Mouse (Mus musculus) MEL (cell line): ENCODE results near the gene Rnf169. TPM values are rescaled to one million over a fixed set of nuclear protein-coding genes. Genes with fewer than 3 reads are reported as not detected.

Source experiments
- DNase-seq: peaks from one replicate; pipeline ENCODE4 v3.0.0; 2011; ENCODE audit warnings: low read depth, low spot score
- H3K27ac ChIP-seq: 2 replicates; pipeline ENCODE4 v1.5.1; 2012; ENCODE audit warnings: low read depth, mild to moderate bottlenecking, control low read depth, low read length, moderate library complexity; ENCODE audit not compliant: control insufficient read depth
- H3K27me3 ChIP-seq, 2 experiments: fragments of 150-350 bp in 1 of 2; sonication (generic) in 1 of 2; 2 replicates each; pipeline ENCODE4 v1.6.1; 2012; ENCODE audit warnings: low read length in 2 of 2, mild to moderate bottlenecking in 2 of 2, improper control_type of control experiment in 1 of 2, moderate library complexity in 1 of 2; ENCODE audit not compliant: insufficient read depth in 2 of 2, control insufficient read depth in 1 of 2
- H3K36me3 ChIP-seq, 2 experiments: 2 replicates each; pipeline ENCODE4 v1.6.1; 2012 to 2014; ENCODE audit warnings: low read length in 2 of 2, improper control_type of control experiment in 1 of 2, inconsistent platforms in 1 of 2, mild to moderate bottlenecking in 1 of 2; ENCODE audit not compliant: insufficient read depth in 2 of 2, control insufficient read depth in 1 of 2
- H3K4me1 ChIP-seq, 2 experiments: fragments of 150-350 bp in 1 of 2; sonication (generic) in 1 of 2; 2 replicates each; pipeline ENCODE4 v1.6.1; 2012; ENCODE audit warnings: low read length in 2 of 2, improper control_type of control experiment in 1 of 2, mild to moderate bottlenecking in 1 of 2; ENCODE audit not compliant: insufficient read depth in 2 of 2, control insufficient read depth in 1 of 2
- H3K4me3 ChIP-seq, 2 experiments: fragments of 150-350 bp in 1 of 2; sonication (generic) in 1 of 2; 2 replicates each; pipeline ENCODE4 v1.5.1; 2012; ENCODE audit warnings: low read depth in 2 of 2, low read length in 2 of 2, mild to moderate bottlenecking in 2 of 2, moderate library complexity in 2 of 2, control low read depth in 1 of 2, improper control_type of control experiment in 1 of 2; ENCODE audit not compliant: control insufficient read depth in 1 of 2, insufficient read depth in 1 of 2
- H3K79me2 ChIP-seq: 2 replicates; pipeline ENCODE4 v1.6.1; 2012; ENCODE audit warnings: mild to moderate bottlenecking, low read length, moderate library complexity; ENCODE audit not compliant: control insufficient read depth, poor library complexity, insufficient read depth
- H3K9ac ChIP-seq: 2 replicates; pipeline ENCODE4 v1.6.1; 2012; ENCODE audit warnings: low read depth, mild to moderate bottlenecking, control low read depth, low read length, moderate library complexity; ENCODE audit not compliant: control insufficient read depth, poor library complexity, severe bottlenecking
- H3K9me3 ChIP-seq: fragments of 150-350 bp; sonication (generic); replicated peaks from 2 replicates; pipeline ENCODE4 v1.6.1; 2012; ENCODE audit warnings: mild to moderate bottlenecking, low read length, improper control_type of control experiment, moderate library complexity; ENCODE audit not compliant: insufficient read depth
- CHD1 ChIP-seq: IDR thresholded peaks from 2 replicates; pipeline ENCODE4 v1.6.1; 2012; ENCODE audit warnings: low read depth, mild to moderate bottlenecking, inconsistent platforms, low read length, improper control_type of control experiment
- CHD2 ChIP-seq: IDR thresholded peaks from 2 replicates; pipeline ENCODE4 v1.6.1; 2011; ENCODE audit warnings: low read length, improper control_type of control experiment
- CTCF ChIP-seq, 3 experiments: IDR thresholded peaks in 2 of 3; conservative IDR thresholded peaks in 1 of 3; 2 replicates each; pipeline ENCODE4 v1.5.1; 2011 to 2012; ENCODE audit warnings: low read length in 3 of 3, low read depth in 2 of 3, mild to moderate bottlenecking in 2 of 3, improper control_type of control experiment in 1 of 3, inconsistent platforms in 1 of 3, mixed read lengths in 1 of 3, moderate library complexity in 1 of 3; ENCODE audit not compliant: control insufficient read depth in 1 of 3, insufficient read depth in 1 of 3, poor library complexity in 1 of 3, severe bottlenecking in 1 of 3
- E2F4 ChIP-seq: IDR thresholded peaks from 2 replicates; pipeline ENCODE4 v1.6.1; 2011; ENCODE audit warnings: low read depth, low read length, improper control_type of control experiment, borderline replicate concordance
- ELF1 ChIP-seq: IDR thresholded peaks from 2 replicates; pipeline ENCODE4 v1.6.1; 2014; ENCODE audit warnings: low read depth, mild to moderate bottlenecking, inconsistent platforms, low read length, improper control_type of control experiment, moderate library complexity
- EP300 ChIP-seq, 2 experiments: IDR thresholded peaks; 2 replicates each; pipeline ENCODE4 v1.6.1; 2011; ENCODE audit warnings: improper control_type of control experiment in 2 of 2, low read length in 2 of 2, low read depth in 1 of 2, mild to moderate bottlenecking in 1 of 2
- ETS1 ChIP-seq: IDR thresholded peaks from 2 replicates; pipeline ENCODE4 v1.6.1; 2012; ENCODE audit warnings: low read depth, mild to moderate bottlenecking, inconsistent platforms, low read length, improper control_type of control experiment, moderate library complexity
- GABPA ChIP-seq: IDR thresholded peaks from 2 replicates; pipeline ENCODE4 v1.6.1; 2012; ENCODE audit warnings: low read depth, mild to moderate bottlenecking, inconsistent platforms, low read length, improper control_type of control experiment, moderate library complexity
- GATA1 ChIP-seq: IDR thresholded peaks from 2 replicates; pipeline ENCODE4 v1.6.1; 2011; ENCODE audit warnings: low read depth, low read length, improper control_type of control experiment
- HCFC1 ChIP-seq: IDR thresholded peaks from 2 replicates; pipeline ENCODE4 v1.6.1; 2012; ENCODE audit warnings: low read depth, mild to moderate bottlenecking, inconsistent platforms, low read length, improper control_type of control experiment, moderate library complexity
- JUND ChIP-seq: IDR thresholded peaks from 2 replicates; pipeline ENCODE4 v1.6.1; 2011; ENCODE audit warnings: low read depth, mild to moderate bottlenecking, improper control_type of control experiment, low read length
- KAT2A ChIP-seq: conservative IDR thresholded peaks from 2 replicates; pipeline ENCODE4 v1.6.1; 2012; ENCODE audit warnings: low read depth, low read length, improper control_type of control experiment, inconsistent platforms
- MAX ChIP-seq: IDR thresholded peaks from 2 replicates; pipeline ENCODE4 v1.6.1; 2011; ENCODE audit warnings: low read length, improper control_type of control experiment
- MXI1 ChIP-seq: IDR thresholded peaks from 2 replicates; pipeline ENCODE4 v1.6.1; 2011; ENCODE audit warnings: mild to moderate bottlenecking, low read depth, low read length, improper control_type of control experiment
- MYB ChIP-seq: IDR thresholded peaks from 2 replicates; pipeline ENCODE4 v1.6.1; 2011; ENCODE audit warnings: mild to moderate bottlenecking, low read depth, low read length, improper control_type of control experiment
- NELFE ChIP-seq: IDR thresholded peaks from 2 replicates; pipeline ENCODE4 v1.6.1; 2011; ENCODE audit warnings: low read depth, low read length, improper control_type of control experiment
- NRF1 ChIP-seq: IDR thresholded peaks from 2 replicates; pipeline ENCODE4 v1.6.1; 2014; ENCODE audit warnings: low read depth, mild to moderate bottlenecking, inconsistent platforms, low read length, improper control_type of control experiment, moderate library complexity; ENCODE audit not compliant: poor library complexity, insufficient read depth, severe bottlenecking
- POLR2A ChIP-seq, 2 experiments: IDR thresholded peaks; 2 replicates each; pipeline ENCODE4 v1.6.1; 2011 to 2012; ENCODE audit warnings: low read length in 2 of 2, mild to moderate bottlenecking in 2 of 2, control low read depth in 1 of 2, improper control_type of control experiment in 1 of 2, low read depth in 1 of 2, moderate library complexity in 1 of 2; ENCODE audit not compliant: control insufficient read depth in 1 of 2, insufficient read depth in 1 of 2, poor library complexity in 1 of 2
- POLR2AphosphoS2 ChIP-seq: IDR thresholded peaks from 2 replicates; pipeline ENCODE4 v1.6.1; 2011; ENCODE audit warnings: low read length, improper control_type of control experiment
- RAD21 ChIP-seq: IDR thresholded peaks from 2 replicates; pipeline ENCODE4 v1.6.1; 2011; ENCODE audit warnings: mild to moderate bottlenecking, low read depth, low read length, improper control_type of control experiment
- RCOR1 ChIP-seq: IDR thresholded peaks from 2 replicates; pipeline ENCODE4 v1.6.1; 2012; ENCODE audit warnings: low read depth, mild to moderate bottlenecking, inconsistent platforms, low read length, improper control_type of control experiment
- SIN3A ChIP-seq: IDR thresholded peaks from 2 replicates; pipeline ENCODE4 v1.6.1; 2012; ENCODE audit warnings: low read length, improper control_type of control experiment, inconsistent platforms
- SMC3 ChIP-seq: IDR thresholded peaks from 2 replicates; pipeline ENCODE4 v1.6.1; 2011; ENCODE audit warnings: low read depth, low read length, improper control_type of control experiment
- TBP ChIP-seq: IDR thresholded peaks from 2 replicates; pipeline ENCODE4 v1.8.0; 2011; ENCODE audit warnings: low read depth, low read length, improper control_type of control experiment
- TCF12 ChIP-seq: IDR thresholded peaks from 2 replicates; pipeline ENCODE4 v1.6.1; 2014; ENCODE audit warnings: low read depth, mild to moderate bottlenecking, inconsistent platforms, low read length, improper control_type of control experiment, moderate library complexity
- USF1 ChIP-seq: IDR thresholded peaks from 2 replicates; pipeline ENCODE4 v1.6.1; 2014; ENCODE audit warnings: low read depth, mild to moderate bottlenecking, inconsistent platforms, low read length, improper control_type of control experiment, moderate library complexity
- ZC3H11A ChIP-seq: IDR thresholded peaks from 2 replicates; pipeline ENCODE4 v1.6.1; 2012; ENCODE audit warnings: low read depth, mild to moderate bottlenecking, inconsistent platforms, low read length, improper control_type of control experiment
- ZKSCAN1 ChIP-seq: IDR thresholded peaks from 2 replicates; pipeline ENCODE4 v1.6.1; 2012; ENCODE audit warnings: low read depth, mild to moderate bottlenecking, inconsistent platforms, low read length, improper control_type of control experiment, moderate library complexity
- ZMIZ1 ChIP-seq: IDR thresholded peaks from 2 replicates; pipeline ENCODE4 v1.6.1; 2012; ENCODE audit warnings: low read depth, mild to moderate bottlenecking, inconsistent platforms, low read length, improper control_type of control experiment, moderate library complexity
- ZNF384 ChIP-seq: IDR thresholded peaks from 2 replicates; pipeline ENCODE4 v1.6.1; 2012; ENCODE audit warnings: low read depth, mild to moderate bottlenecking, inconsistent platforms, low read length, improper control_type of control experiment
- polyA plus RNA-seq, 2 experiments: library from polyadenylated mRNA; stranded (reverse) in 1 of 2; unstranded in 1 of 2; fragments of >175 nt in 1 of 2; fragments of >200 nt in 1 of 2; gene quantifications; 2 replicates each; pipeline versions ENCODE4 v1.2.1 to v1.2.4; 2012; ENCODE audit warnings: low replicate concordance in 2 of 2, low read depth in 1 of 2; ENCODE audit not compliant: insufficient read length in 2 of 2, insufficient read depth in 1 of 2, missing spikeins in 1 of 2
- total RNA-seq: library from RNA; depleted of rRNA; stranded (reverse); fragments of 300-350 nt; gene quantifications from 2 replicates; pipeline ENCODE4 v1.2.3, GENCODE M21; 2012; rRNA removed

Rnf169 gene
- total RNA-seq (5.9 and 6.2 TPM in 2 replicates), polyA plus RNA-seq (1 to 10 TPM in 1 of 2 experiments, not detected in 1; 7.2 TPM)

DNA sequence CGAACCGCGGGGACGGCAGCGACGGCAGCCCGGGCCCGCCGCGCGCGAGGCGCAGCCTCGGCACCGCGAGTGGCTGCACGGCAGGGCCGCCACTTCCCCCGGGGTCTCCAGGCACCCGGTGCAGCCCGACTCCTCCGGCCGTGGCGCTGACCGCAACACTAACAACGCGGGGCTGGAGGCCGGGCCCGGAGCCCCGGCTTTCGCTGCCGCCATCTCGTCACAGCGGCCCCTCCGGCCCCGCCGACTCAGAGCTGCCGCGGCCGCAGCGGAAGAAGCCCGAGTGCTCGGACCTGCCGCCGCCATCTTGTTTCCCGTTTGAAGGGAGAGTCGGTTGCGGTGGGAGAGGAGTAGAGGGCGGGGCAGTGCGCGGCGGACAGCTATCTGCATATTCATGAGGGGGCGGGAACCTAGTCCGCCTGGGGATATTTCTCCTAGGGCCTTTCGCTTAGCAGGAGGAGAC, at the start of gene Rnf169:
Rnf169 (minus strand) TSS at position 317 of the 460 bp plus-strand sequence.
- peaks cover 0 to 4% of the 10 kb centered on the region in 2 experiments for H3K4me1 ChIP-seq
- peak within 1 kb of the TSS; percentile 36 for H3K27ac ChIP-seq
- no peaks in the 10 kb centered on the region for H3K9me3 ChIP-seq
- H3K79me2 ChIP-seq = peaks cover 24% of the 10 kb centered on the region
- H3K27me3 ChIP-seq = no peaks in the 10 kb centered on the region
- peak within 1 kb of the TSS; percentile 94 to 96 for H3K4me3 ChIP-seq
- H3K36me3 ChIP-seq = peaks cover 0 to 6% of the 10 kb centered on the region in 2 experiments; a peak in 2 of 4 replicates
- TF ChIP-seq HCFC1 = peak; percentile 67; the same call in 1 of the 2 replicates
- TF ChIP-seq POLR2AphosphoS2 = 0 out of 2 replicates have a peak, but pooled peaks have one; percentile 58
- 0 out of 2 replicates have a peak, but pooled peaks have one; percentile 14 for TF ChIP-seq ELF1
- peak; percentile 80 for TF ChIP-seq NELFE
- peak; percentile 51 for TF ChIP-seq SIN3A
- peak; percentile 39; the same call in 1 of the 2 replicates for TF ChIP-seq MXI1
- 0 out of 4 replicates have a peak, but pooled peaks of 1 of the 2 experiments have one; percentile 16 for TF ChIP-seq EP300 (IDR thresholded peaks at IDR 0.05; ENCODE audit: low read depth in 1 of 2, low read length in 2 of 2)
- peak; percentile 20; the same call in 1 of the 2 replicates for TF ChIP-seq ETS1
- peak; percentile 64 for TF ChIP-seq TCF12
- peak; percentile 73 to 84 for TF ChIP-seq POLR2A (IDR thresholded peaks at IDR 0.05; ENCODE audit: control insufficient read depth in 1 of 2, insufficient read depth in 1 of 2, low read depth in 1 of 2, low read length in 2 of 2, poor library complexity in 1 of 2)
- peak; percentile 73 for TF ChIP-seq MYB
- no peak for TF ChIP-seq USF1
- no peak for TF ChIP-seq SMC3
- TF ChIP-seq KAT2A = no peak
- no peak for TF ChIP-seq JUND
- peak; percentile 63; the same call in 1 of the 2 replicates for TF ChIP-seq ZMIZ1
- peak; percentile 66; the same call in 1 of the 2 replicates for TF ChIP-seq TBP
- peak; percentile 96 for DNase-seq
- peak within 1 kb of the TSS; percentile 94 for H3K9ac ChIP-seq

- Histone ChIP-seq H3K27ac (no peak overlapping the region), H3K9ac (no peak overlapping the region), H3K27me3 (peaks cover 0 to 11% of the 10 kb centered on the region in 2 experiments; a peak in 2 of 4 replicates), H3K4me1 (no peaks in the 10 kb centered on the region), H3K36me3 (no peaks in the 10 kb centered on the region), H3K79me2 (no peaks in the 10 kb centered on the region), H3K4me3 (no peak overlapping the region)
- peak; percentile 68 for DNase-seq
- no peak for TF ChIP-seq RCOR1
- no peak for TF ChIP-seq ZKSCAN1
- no peak for TF ChIP-seq ETS1
- TF ChIP-seq POLR2A (IDR thresholded peaks at IDR 0.05; ENCODE audit: control insufficient read depth in 1 of 2, insufficient read depth in 1 of 2, low read depth in 1 of 2, low read length in 2 of 2, poor library complexity in 1 of 2) = no peak
- no peak for TF ChIP-seq CHD2
- TF ChIP-seq CHD1 = no peak
- TF ChIP-seq GATA1 = no peak
- no peak for TF ChIP-seq ZNF384
- TF ChIP-seq MAX = no peak
- TF ChIP-seq SMC3 = peak; percentile 84
- no peak for TF ChIP-seq ELF1
- peak; percentile 38 for TF ChIP-seq RAD21
- TF ChIP-seq HCFC1 = no peak
- TF ChIP-seq CTCF (IDR thresholded peaks at IDR 0.05 in 2 of 3, conservative IDR thresholded peaks at IDR 0.05 in 1 of 3; ENCODE audit: control insufficient read depth in 1 of 3, insufficient read depth in 1 of 3, low read depth in 2 of 3, low read length in 3 of 3, poor library complexity in 1 of 3, severe bottlenecking in 1 of 3) = peak; percentile 72 to 84 (median 81)
- TF ChIP-seq ZMIZ1 = no peak
- no peak for TF ChIP-seq NRF1
- TF ChIP-seq NELFE = no peak
- TF ChIP-seq USF1 = no peak
- no peak for TF ChIP-seq E2F4
- TF ChIP-seq KAT2A = no peak
- no peak for TF ChIP-seq GABPA
- no peak for TF ChIP-seq JUND
- no peak for TF ChIP-seq POLR2AphosphoS2
- peak; percentile 68 for TF ChIP-seq ZC3H11A
- TF ChIP-seq, all 39 proteins: peak for 4
- H3K9me3 ChIP-seq = no peaks in the 10 kb centered on the region
Observed at GRCm38 (mm10) chr7:100029307-100029706, 49.1 kb upstream of the Rnf169 start.
